Mouse (Mus musculus): ENCODE results near the gene Arfgap3.

DNA sequence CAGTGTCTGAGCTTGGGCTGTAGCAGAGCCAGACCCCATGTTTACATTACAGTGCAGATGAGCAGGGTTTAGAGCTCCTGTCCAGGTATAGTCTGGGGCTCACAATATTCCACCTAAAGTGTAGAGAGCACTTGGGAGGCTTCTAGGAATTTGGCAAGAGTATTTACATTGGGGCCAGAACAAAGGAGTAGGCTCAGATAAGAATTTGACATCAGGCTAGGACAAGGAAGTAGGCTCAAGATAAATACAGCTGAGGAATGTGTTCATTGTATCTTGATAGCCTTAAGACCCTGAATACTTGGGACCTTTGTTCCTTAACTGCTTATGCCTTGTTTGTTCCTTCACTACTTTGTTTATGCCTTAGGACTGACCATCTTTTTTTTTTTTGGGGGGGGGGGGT is 24.0 kb upstream of the Arfgap3 start:
- TF ChIP-seq CTCF (IDR thresholded peaks at IDR 0.05; ENCODE audit: low read depth) (no peak), EP300 (IDR thresholded peaks at IDR 0.05; ENCODE audit: low read depth) (no peak)

Measured in liver, embryonic 14.5 days (tissue).